Mouse (Mus musculus): ENCODE results near the gene 4930562C15Rik. TPM values are rescaled to one million over a fixed set of nuclear protein-coding genes. Genes with fewer than 3 reads are reported as not detected.

4930562C15Rik gene
- polyA plus RNA-seq, 1 experiment from 2014 or later, result 0.13 TPM

GRCm38 (mm10) chr16:4881400-4882351 lies 46.5 kb downstream of the 4930562C15Rik start:
- Histone ChIP-seq H3K4me2 (ENCODE audit: low read length) (peak overlapping the region; percentile 71), H3K27ac (ENCODE audit: low read depth, low read length) (peak overlapping the region; percentile 96), H3K9ac (ENCODE audit: low read depth, low read length) (peak overlapping the region; percentile 84), H3K4me1 (ENCODE audit: control insufficient read depth, insufficient read depth, low read depth, low read length) (peaks cover 27% of the 10 kb centered on the region), H3K27me3 (replicated peaks; ENCODE audit: control insufficient read depth, insufficient read depth, low read length) (no peaks in the 10 kb centered on the region), H3K4me3 (ENCODE audit: low read length) (peak overlapping the region; percentile 87), H3K9me3 (ENCODE audit: control insufficient read depth, low read length) (no peaks in the 10 kb centered on the region), H3K36me3 (ENCODE audit: control insufficient read depth, insufficient read depth, low read length) (no peaks in the 10 kb centered on the region)
- WGBS, result 76% methylated on average over 10 of the region's 10 CpGs
- no peak for ATAC-seq

DNA sequence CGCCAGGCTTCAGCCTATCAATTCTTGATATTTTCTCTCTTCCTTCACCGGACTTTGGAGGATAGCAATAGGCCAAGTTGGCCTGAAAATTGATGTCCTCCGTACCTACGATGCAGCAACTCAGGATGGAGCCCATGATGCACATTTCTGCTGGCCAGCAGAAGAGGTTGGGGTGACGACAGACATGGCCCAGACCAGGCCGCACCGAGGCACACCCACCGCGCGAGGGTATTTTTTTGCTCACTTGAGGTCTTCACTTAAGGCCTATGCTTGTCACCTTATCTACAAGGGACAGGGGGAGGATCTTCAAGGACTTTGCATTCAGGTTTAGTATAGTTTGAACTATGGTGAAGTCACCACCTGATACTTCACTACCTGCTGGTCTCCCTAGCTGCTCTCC lies 49.7 kb downstream of the 4930562C15Rik start:
- H3K4me2 ChIP-seq (ENCODE audit: low read length), result no peak overlapping the region
- no peak overlapping the region for H3K4me3 ChIP-seq (ENCODE audit: low read length)
- WGBS, result 92% methylated on average over 10 of the region's 10 CpGs

GRCm38 (mm10) chr16:4885760-4886689 lies 50.8 kb downstream of the 4930562C15Rik start, which contains the start of gene Mgrn1:
Mgrn1 (plus strand) TSS chr16:4886249.
- Histone ChIP-seq H3K4me2 (ENCODE audit: low read length) (peak within 1 kb of the TSS; percentile 91), H3K4me3 (ENCODE audit: low read length) (peak within 1 kb of the TSS; percentile 68), H3K4me1 (ENCODE audit: control insufficient read depth, insufficient read depth, low read depth, low read length) (peaks cover 33% of the 10 kb centered on the region), H3K9me3 (ENCODE audit: control insufficient read depth, low read length) (no peaks in the 10 kb centered on the region), H3K27me3 (replicated peaks; ENCODE audit: control insufficient read depth, insufficient read depth, low read length) (no peaks in the 10 kb centered on the region), H3K9ac (ENCODE audit: low read depth, low read length) (peak within 1 kb of the TSS; percentile 83), H3K27ac (ENCODE audit: low read depth, low read length) (peak within 1 kb of the TSS; percentile 91), H3K36me3 (ENCODE audit: control insufficient read depth, insufficient read depth, low read length) (no peaks in the 10 kb centered on the region)
- ATAC-seq, result peak; percentile 89
- WGBS, result under 1% methylated on average over 54 of the region's 74 CpGs

More for the DNA sequence above, 49.7 kb downstream of the 4930562C15Rik start:
- no peaks in the 10 kb centered on the region for H3K9me3 ChIP-seq (ENCODE audit: control insufficient read depth, low read length)
- H3K27me3 ChIP-seq (replicated peaks; ENCODE audit: control insufficient read depth, insufficient read depth, low read length), result no peaks in the 10 kb centered on the region
- ATAC-seq, result no peak
- no peak overlapping the region for H3K9ac ChIP-seq (ENCODE audit: low read depth, low read length)
- peaks cover 33% of the 10 kb centered on the region for H3K4me1 ChIP-seq (ENCODE audit: control insufficient read depth, insufficient read depth, low read depth, low read length)
- no peaks in the 10 kb centered on the region for H3K36me3 ChIP-seq (ENCODE audit: control insufficient read depth, insufficient read depth, low read length)
- H3K27ac ChIP-seq (ENCODE audit: low read depth, low read length), result no peak overlapping the region

DNA sequence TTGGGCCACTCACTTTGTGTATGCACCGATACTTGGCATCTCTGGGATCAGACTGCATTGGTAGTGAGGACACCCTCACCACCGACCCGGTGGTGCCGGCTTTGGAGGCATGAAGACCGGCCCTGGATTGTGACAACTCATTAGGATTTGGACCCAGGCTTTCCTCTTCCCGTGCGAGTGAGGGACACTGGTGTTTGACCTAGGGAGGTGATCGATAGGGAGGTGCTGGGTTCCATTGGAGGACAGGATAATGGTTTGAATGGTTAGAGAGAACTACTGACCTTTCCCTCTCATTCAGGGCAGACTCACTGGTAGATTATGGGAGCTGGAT lies 51.4 kb downstream of the 4930562C15Rik start:
- Histone ChIP-seq H3K36me3 (ENCODE audit: control insufficient read depth, insufficient read depth, low read length) (no peaks in the 10 kb centered on the region), H3K9ac (ENCODE audit: low read depth, low read length) (peak overlapping the region; percentile 83), H3K4me1 (ENCODE audit: control insufficient read depth, insufficient read depth, low read depth, low read length) (peaks cover 28% of the 10 kb centered on the region), H3K4me3 (ENCODE audit: low read length) (peak overlapping the region; percentile 68), H3K27ac (ENCODE audit: low read depth, low read length) (peak overlapping the region; percentile 91), H3K27me3 (replicated peaks; ENCODE audit: control insufficient read depth, insufficient read depth, low read length) (no peaks in the 10 kb centered on the region), H3K4me2 (ENCODE audit: low read length) (peak overlapping the region; percentile 91), H3K9me3 (ENCODE audit: control insufficient read depth, low read length) (no peaks in the 10 kb centered on the region)
- ATAC-seq, result no peak
- under 1% methylated on average over 8 of the region's 8 CpGs for WGBS

GRCm38 (mm10) chr16:4890201-4890709 lies 55.0 kb downstream of the 4930562C15Rik start:
- Histone ChIP-seq H3K36me3 (ENCODE audit: control insufficient read depth, insufficient read depth, low read length) (no peaks in the 10 kb centered on the region), H3K9ac (ENCODE audit: low read depth, low read length) (no peak overlapping the region), H3K4me2 (ENCODE audit: low read length) (no peak overlapping the region), H3K9me3 (ENCODE audit: control insufficient read depth, low read length) (no peaks in the 10 kb centered on the region), H3K4me3 (ENCODE audit: low read length) (no peak overlapping the region), H3K4me1 (ENCODE audit: control insufficient read depth, insufficient read depth, low read depth, low read length) (peaks cover 23% of the 10 kb centered on the region), H3K27ac (ENCODE audit: low read depth, low read length) (no peak overlapping the region), H3K27me3 (replicated peaks; ENCODE audit: control insufficient read depth, insufficient read depth, low read length) (no peaks in the 10 kb centered on the region)
- WGBS, result 73% methylated on average over 4 of the region's 4 CpGs
- ATAC-seq, result no peak

GRCm38 (mm10) chr16:4892171-4892570 lies 57.0 kb downstream of the 4930562C15Rik start:
- Histone ChIP-seq H3K4me3 (ENCODE audit: low read length) (no peak overlapping the region), H3K27me3 (replicated peaks; ENCODE audit: control insufficient read depth, insufficient read depth, low read length) (no peaks in the 10 kb centered on the region), H3K4me1 (ENCODE audit: control insufficient read depth, insufficient read depth, low read depth, low read length) (peaks cover 21% of the 10 kb centered on the region), H3K9me3 (ENCODE audit: control insufficient read depth, low read length) (no peaks in the 10 kb centered on the region), H3K4me2 (ENCODE audit: low read length) (no peak overlapping the region), H3K36me3 (ENCODE audit: control insufficient read depth, insufficient read depth, low read length) (no peaks in the 10 kb centered on the region), H3K27ac (ENCODE audit: low read depth, low read length) (no peak overlapping the region), H3K9ac (ENCODE audit: low read depth, low read length) (no peak overlapping the region)
- WGBS, result 80% methylated on average over 6 of the region's 6 CpGs
- ATAC-seq, result no peak

- no peak for ATAC-seq
- no peaks in the 10 kb centered on the region for H3K36me3 ChIP-seq (ENCODE audit: control insufficient read depth, insufficient read depth, low read length)
- no peak overlapping the region for H3K9ac ChIP-seq (ENCODE audit: low read depth, low read length)
- 85% methylated on average over 7 of the region's 7 CpGs for WGBS
- no peak overlapping the region for H3K4me3 ChIP-seq (ENCODE audit: low read length)
- H3K4me2 ChIP-seq (ENCODE audit: low read length), result no peak overlapping the region
- H3K27me3 ChIP-seq (replicated peaks; ENCODE audit: control insufficient read depth, insufficient read depth, low read length), result no peaks in the 10 kb centered on the region
- no peaks in the 10 kb centered on the region for H3K9me3 ChIP-seq (ENCODE audit: control insufficient read depth, low read length)
- no peak overlapping the region for H3K27ac ChIP-seq (ENCODE audit: low read depth, low read length)
- peaks cover 5% of the 10 kb centered on the region for H3K4me1 ChIP-seq (ENCODE audit: control insufficient read depth, insufficient read depth, low read depth, low read length)
Observed at GRCm38 (mm10) chr16:4894201-4894908, 59.1 kb downstream of the 4930562C15Rik start.

GRCm38 (mm10) chr16:4896249-4897027 lies 61.2 kb downstream of the 4930562C15Rik start:
- H3K4me1 ChIP-seq (ENCODE audit: control insufficient read depth, insufficient read depth, low read depth, low read length), result peaks cover 7% of the 10 kb centered on the region
- no peak overlapping the region for H3K4me2 ChIP-seq (ENCODE audit: low read length)
- ATAC-seq, result no peak
- no peak overlapping the region for H3K9ac ChIP-seq (ENCODE audit: low read depth, low read length)
- no peak overlapping the region for H3K27ac ChIP-seq (ENCODE audit: low read depth, low read length)
- 77% methylated on average over 5 of the region's 5 CpGs for WGBS
- H3K36me3 ChIP-seq (ENCODE audit: control insufficient read depth, insufficient read depth, low read length), result no peaks in the 10 kb centered on the region
- H3K4me3 ChIP-seq (ENCODE audit: low read length), result no peak overlapping the region
- no peaks in the 10 kb centered on the region for H3K9me3 ChIP-seq (ENCODE audit: control insufficient read depth, low read length)
- H3K27me3 ChIP-seq (replicated peaks; ENCODE audit: control insufficient read depth, insufficient read depth, low read length), result no peaks in the 10 kb centered on the region
